ENCODE assay signal across 15 mouse cellular contexts in the genomic region with DNA sequence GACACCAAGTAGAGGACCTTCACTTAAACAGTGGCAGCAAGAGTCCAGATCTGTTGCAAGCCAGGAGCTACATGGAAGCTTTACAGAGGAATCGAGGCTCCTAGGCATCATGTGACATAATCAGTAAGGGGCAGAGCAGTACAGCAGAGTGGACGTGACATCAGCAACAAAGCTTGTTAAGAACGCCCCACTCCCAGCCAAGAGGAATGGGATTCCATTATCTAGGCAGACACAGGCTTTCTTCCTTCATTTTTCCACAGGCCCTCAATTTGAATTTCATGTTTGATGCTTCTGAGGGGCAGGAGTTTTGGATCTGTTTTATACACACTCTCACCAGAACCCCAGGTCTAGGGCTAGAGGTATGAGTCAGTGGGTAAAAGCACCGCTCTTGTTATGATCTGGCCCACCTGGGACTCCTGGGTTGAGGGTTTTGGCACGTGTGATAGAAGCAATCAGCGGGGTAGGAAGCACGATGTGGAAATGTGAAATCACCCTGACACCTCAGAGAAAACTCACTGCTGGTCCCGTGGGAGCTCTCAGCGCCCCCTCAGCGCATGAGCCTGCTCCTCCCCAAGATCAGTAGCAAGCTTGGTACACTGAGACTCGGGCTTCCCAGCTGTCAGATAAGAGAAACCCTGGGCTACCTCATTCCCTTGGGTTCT. TPM values are rescaled to one million over a fixed set of nuclear protein-coding genes. Genes with fewer than 3 reads are reported as not detected.
DNase-seq lines count a peak whose midpoint lies in the region; ATAC-seq and TF ChIP-seq lines count a peak whose summit lies in the region.
"Had no signal": no experiment of that assay in that cellular context is flagged by ENCODE, and none has a peak within 500 bp of the region (broad histone marks: within the 10 kb centered on the region; RNA-seq: fewer than 3 reads in every experiment).

No protein-coding gene starts in this region.

- no peak overlapping the region for H3K4me3 ChIP-seq in heart, embryonic 15.5 days
- H3K4me3 ChIP-seq in neural tube, embryonic 11.5 days (ENCODE audit: low read depth, low read length) = no peak overlapping the region
- no peak overlapping the region for H3K4me3 ChIP-seq in neural tube, embryonic 15.5 days (replicated peaks)
- H3K4me3 ChIP-seq in embryonic facial prominence, embryonic 10.5 days = no peak overlapping the region
- no peak overlapping the region for H3K4me3 ChIP-seq in myocyte
- H3K4me3 ChIP-seq: embryonic facial prominence, embryonic 12.5 days; forebrain, embryonic 15.5 days; liver, embryonic 12.5 days had no signal

- WGBS in heart, embryonic 15.5 days = 46% methylated on average over 11 of the region's 11 CpGs
- 85% methylated on average over 11 of the region's 11 CpGs for WGBS in neural tube, embryonic 11.5 days
- WGBS in neural tube, embryonic 15.5 days = 68% methylated on average over 11 of the region's 11 CpGs
- 85% methylated on average over 11 of the region's 11 CpGs for WGBS in embryonic facial prominence, embryonic 10.5 days

- H3K36me3 ChIP-seq in heart, embryonic 15.5 days = peaks cover 31% of the 10 kb centered on the region
- peaks cover 5% of the 10 kb centered on the region; the same call in 1 of the 2 replicates for H3K36me3 ChIP-seq in neural tube, embryonic 11.5 days (ENCODE audit: control insufficient read depth, insufficient read depth, low read length)
- peaks cover 18% of the 10 kb centered on the region; the same call in 1 of the 2 replicates for H3K36me3 ChIP-seq in neural tube, embryonic 15.5 days
- H3K36me3 ChIP-seq in embryonic facial prominence, embryonic 10.5 days (replicated peaks) = peaks cover 73% of the 10 kb centered on the region
- H3K36me3 ChIP-seq in myocyte (ENCODE audit: control insufficient read depth, insufficient read depth) = peaks cover 70% of the 10 kb centered on the region

- H3ac ChIP-seq in myocyte (ENCODE audit: control insufficient read depth, insufficient read length) = no peak overlapping the region

- ATAC-seq in heart, embryonic 15.5 days (replicated peaks; ENCODE audit: insufficient number of reproducible peaks, insufficient read depth, low FRiP score, low read depth) = peak; percentile 48; the same call in 1 of the 2 replicates
- ATAC-seq in neural tube, embryonic 11.5 days (ENCODE audit: insufficient read depth, low FRiP score, low TSS enrichment) = no peak
- no peak for ATAC-seq in neural tube, embryonic 15.5 days (ENCODE audit: low FRiP score)
- ATAC-seq: forebrain, embryonic 15.5 days; intestine, embryonic 16.5 days; liver, embryonic 12.5 days had no signal

- peak overlapping the region; percentile 68 for H3K27ac ChIP-seq in heart, embryonic 15.5 days
- H3K27ac ChIP-seq in neural tube, embryonic 11.5 days (ENCODE audit: low read depth, low read length) = 0 out of 2 replicates have a peak overlapping the region, but pooled peaks have one; percentile 14
- H3K27ac ChIP-seq in neural tube, embryonic 15.5 days (replicated peaks) = no peak overlapping the region
- H3K27ac ChIP-seq in embryonic facial prominence, embryonic 10.5 days (replicated peaks) = peak overlapping the region; percentile 48; the same call in 1 of the 2 replicates
- H3K27ac ChIP-seq: liver, embryonic 12.5 days had no signal

- H3K79me2 ChIP-seq in myocyte (ENCODE audit: control insufficient read depth, insufficient read depth) = peaks cover 100% of the 10 kb centered on the region

- H3K9me3 ChIP-seq in heart, embryonic 15.5 days (replicated peaks) = no peaks in the 10 kb centered on the region
- no peaks in the 10 kb centered on the region for H3K9me3 ChIP-seq in neural tube, embryonic 11.5 days (ENCODE audit: control insufficient read depth, low read length)
- no peaks in the 10 kb centered on the region for H3K9me3 ChIP-seq in neural tube, embryonic 15.5 days (replicated peaks)
- H3K9me3 ChIP-seq in embryonic facial prominence, embryonic 10.5 days = no peaks in the 10 kb centered on the region
- H3K9me3 ChIP-seq: embryonic facial prominence, embryonic 12.5 days; forebrain, embryonic 15.5 days; liver, embryonic 12.5 days had no signal

- no peak for TF ChIP-seq POLR2A in myocyte (IDR thresholded peaks at IDR 0.05; ENCODE audit: insufficient read length, low read depth)

- H3K27me3 ChIP-seq in heart, embryonic 15.5 days = no peaks in the 10 kb centered on the region
- H3K27me3 ChIP-seq in neural tube, embryonic 11.5 days (ENCODE audit: control insufficient read depth, insufficient read depth, low read length) = no peaks in the 10 kb centered on the region
- no peaks in the 10 kb centered on the region for H3K27me3 ChIP-seq in neural tube, embryonic 15.5 days (replicated peaks)
- no peaks in the 10 kb centered on the region for H3K27me3 ChIP-seq in embryonic facial prominence, embryonic 10.5 days (replicated peaks; ENCODE audit: low read depth, poor library complexity, severe bottlenecking)
- no peaks in the 10 kb centered on the region for H3K27me3 ChIP-seq in myocyte (ENCODE audit: control insufficient read depth, insufficient read depth, insufficient read length)
- H3K27me3 ChIP-seq: embryonic facial prominence, embryonic 12.5 days; forebrain, embryonic 15.5 days; liver, embryonic 12.5 days had no signal

- DNase-seq in heart, adult 11 months = no peak
- no peak for DNase-seq in neural tube, embryonic 11.5 days (ENCODE audit: low spot score)
- DNase-seq in embryonic facial prominence, embryonic 10.5 days (ENCODE audit: low spot score) = no peak
- DNase-seq in ovary, postnatal 14 days (ENCODE audit: low spot score) = no peak
- DNase-seq: cerebellum, postnatal 14 days; gastrocnemius, postnatal 14 days; lung, postnatal 10 days; thymus, postnatal 36 days had no signal

- no peak overlapping the region for H3K4me2 ChIP-seq in heart, embryonic 15.5 days
- no peak overlapping the region for H3K4me2 ChIP-seq in neural tube, embryonic 11.5 days (ENCODE audit: low read depth)
- no peak overlapping the region for H3K4me2 ChIP-seq in neural tube, embryonic 15.5 days
- H3K4me2 ChIP-seq in myocyte (ENCODE audit: low read depth) = peak overlapping the region; percentile 19
- H3K4me2 ChIP-seq: embryonic facial prominence, embryonic 12.5 days; forebrain, embryonic 15.5 days; liver, embryonic 12.5 days had no signal

- H3K9ac ChIP-seq in heart, embryonic 15.5 days = 0 out of 2 replicates have a peak overlapping the region, but pooled peaks have one; percentile 6
- H3K9ac ChIP-seq in neural tube, embryonic 11.5 days (ENCODE audit: low read length) = no peak overlapping the region
- no peak overlapping the region for H3K9ac ChIP-seq in neural tube, embryonic 15.5 days (replicated peaks)
- H3K9ac ChIP-seq: embryonic facial prominence, embryonic 12.5 days; forebrain, embryonic 15.5 days; liver, embryonic 12.5 days had no signal

- H3K4me1 ChIP-seq in heart, embryonic 15.5 days (replicated peaks) = peaks cover 86% of the 10 kb centered on the region
- no peaks in the 10 kb centered on the region for H3K4me1 ChIP-seq in neural tube, embryonic 11.5 days (ENCODE audit: control insufficient read depth, insufficient read depth, low read length)
- H3K4me1 ChIP-seq in neural tube, embryonic 15.5 days = peaks cover 41% of the 10 kb centered on the region
- H3K4me1 ChIP-seq in embryonic facial prominence, embryonic 10.5 days = peaks cover 43% of the 10 kb centered on the region

TF ChIP-seq in myocyte, 11 proteins besides CTCF, POLR2A, EP300 and RAD21:
- no peak for TF ChIP-seq TCF12 (IDR thresholded peaks at IDR 0.05; ENCODE audit: insufficient read depth, poor library complexity, severe bottlenecking)
- TF ChIP-seq USF1 (IDR thresholded peaks at IDR 0.05; ENCODE audit: low read depth) = peak; percentile 61

RNA-seq across cellular contexts. Expression of a gene that starts 30.7 kb away (rescaled TPM):
- polyA plus RNA-seq in heart, embryonic 15.5 days (2015; fragmentation: Nextera tagmentation; extraction: Ambion mirVana) = 25.2 and 33.7 TPM in 2 replicates
- 24.5 and 25.3 TPM in 2 replicates for polyA plus RNA-seq in neural tube, embryonic 11.5 days (2014; fragmentation: Nextera tagmentation; extraction: Ambion mirVana)
- polyA plus RNA-seq in neural tube, embryonic 15.5 days (2015; fragmentation: Nextera tagmentation; extraction: Ambion mirVana) = 9.6 and 17.7 TPM in 2 replicates
- polyA plus RNA-seq in embryonic facial prominence, embryonic 10.5 days (2016; fragmentation: Nextera tagmentation; extraction: Ambion mirVana) = 45.7 and 46.9 TPM in 2 replicates
- polyA plus RNA-seq in myocyte (2012; fragmentation: generic; extraction: Trizol) = 466 TPM

RNA-seq across cellular contexts. Expression of a gene that starts 54.4 kb away (rescaled TPM):
- polyA plus RNA-seq in heart, embryonic 15.5 days (2015; fragmentation: Nextera tagmentation; extraction: Ambion mirVana) = 0.24 TPM in 1 of 2 replicates, not detected in the other
- polyA plus RNA-seq in neural tube, embryonic 11.5 days (2014; fragmentation: Nextera tagmentation; extraction: Ambion mirVana) = 0.08 TPM in 1 of 2 replicates, not detected in the other
- polyA plus RNA-seq in neural tube, embryonic 15.5 days (2015; fragmentation: Nextera tagmentation; extraction: Ambion mirVana) = 0.19 and 0.49 TPM in 2 replicates
- polyA plus RNA-seq in embryonic facial prominence, embryonic 10.5 days (2016; fragmentation: Nextera tagmentation; extraction: Ambion mirVana) = 0.14 and 0.32 TPM in 2 replicates
- 0.38 TPM for polyA plus RNA-seq in myocyte (2012; fragmentation: generic; extraction: Trizol)
- polyA plus RNA-seq: forebrain, embryonic 15.5 days had no signal
